Mouse (Mus musculus) thymus, postnatal 0 days (tissue): ENCODE data around the gene Tm4sf19. TPM values are rescaled to one million over a fixed set of nuclear protein-coding genes. Genes with fewer than 3 reads are reported as not detected.
"Not testable (repeated sequence)": the region's sequence is repeated elsewhere in the genome, so short reads cannot be mapped to it uniquely, and the experiment has no call there.

Experiments
- DNase-seq: peaks from one replicate; pipeline ENCODE4 v3.0.0-alpha.2; 2015; ENCODE audit warnings: low spot score
- polyA plus RNA-seq: library from polyadenylated mRNA; unstranded; fragments of >200 nt; fragmentation: Nextera tagmentation; extraction: Ambion mirVana; gene quantifications from 2 replicates; pipeline ENCODE4 v1.2.1, GENCODE M21; 2015

Tm4sf19 gene
- polyA plus RNA-seq, 1 experiment from 2014 or later, result not detected

- DNase-seq, result no peak
Measured at GRCm38 (mm10) chr16:32427506-32427905, 27.2 kb downstream of the Tm4sf19 start.

- peak; percentile 86 for DNase-seq
Measured at GRCm38 (mm10) chr16:32430474-32431046, 30.3 kb downstream of the Tm4sf19 start, which contains the start of gene Pcyt1a. Gene Pcyt1a (plus strand): TSS chr16:32430921.

DNA sequence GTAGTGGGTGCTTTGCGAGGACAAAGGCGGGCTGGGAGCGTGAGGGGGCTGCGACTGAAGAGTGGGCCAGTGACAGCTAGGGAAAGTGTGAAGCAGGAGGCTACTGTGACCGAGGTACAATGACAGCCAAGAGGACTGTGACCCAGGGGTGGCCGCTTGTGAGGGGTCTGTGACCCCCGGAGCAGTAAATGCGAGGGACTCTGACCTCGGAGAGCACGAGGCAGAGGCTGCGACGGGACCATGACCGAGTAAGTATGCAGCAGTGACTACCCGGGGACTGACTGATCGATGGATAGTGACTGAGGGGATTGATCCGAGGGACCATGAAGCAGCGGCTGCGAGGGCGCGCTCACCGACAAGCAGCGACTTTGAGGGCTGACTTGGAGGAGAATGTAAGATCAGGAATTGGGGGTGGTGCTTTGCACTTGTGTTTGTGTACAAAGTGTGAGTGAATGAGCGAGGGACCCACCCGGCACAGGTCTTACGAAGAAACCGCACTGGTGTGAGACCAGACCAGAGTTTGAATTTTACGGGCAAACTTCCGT lies 30.8 kb downstream of the Tm4sf19 start:
- DNase-seq, result peak; percentile 18

DNA sequence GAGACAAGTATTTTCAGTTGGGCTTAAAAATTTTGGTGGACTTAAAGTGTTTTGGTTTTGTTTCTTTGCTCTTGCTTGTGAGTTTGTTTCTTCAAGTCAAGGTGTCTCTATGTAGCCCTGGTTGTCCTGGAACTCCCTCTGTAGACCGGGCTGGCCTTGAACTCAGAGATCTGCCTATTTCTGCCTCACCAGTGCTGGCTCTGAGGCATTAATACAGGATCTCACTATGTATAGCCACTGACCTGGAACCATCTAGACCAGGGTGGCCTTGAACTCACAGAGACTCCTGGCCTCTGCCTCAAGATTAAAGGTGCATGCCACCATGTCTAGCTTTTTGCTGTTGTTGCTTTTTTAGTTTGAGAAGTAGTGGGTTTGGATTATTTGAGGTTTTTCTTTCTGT lies 31.6 kb downstream of the Tm4sf19 start:
- DNase-seq, result no peak

DNA sequence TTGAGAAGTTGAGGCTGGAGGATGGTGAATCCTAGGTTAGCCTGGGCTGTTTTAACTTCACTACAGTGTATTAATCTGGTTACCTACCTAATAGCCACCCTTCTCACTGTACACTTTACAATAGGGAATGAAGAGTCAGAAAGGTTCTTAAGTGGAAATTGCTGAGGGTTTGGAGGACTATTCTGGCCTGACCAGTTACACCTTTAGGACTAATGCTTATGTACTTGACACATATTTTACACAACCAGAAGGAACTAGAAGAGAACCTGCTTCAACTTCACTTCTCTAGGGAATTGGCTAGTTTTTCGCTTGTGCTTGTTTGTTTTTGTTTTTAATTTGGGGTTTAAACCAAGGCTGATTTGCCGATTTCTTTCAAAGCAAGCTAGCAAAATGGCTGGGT lies 32.8 kb downstream of the Tm4sf19 start:
- no peak for DNase-seq

DNA sequence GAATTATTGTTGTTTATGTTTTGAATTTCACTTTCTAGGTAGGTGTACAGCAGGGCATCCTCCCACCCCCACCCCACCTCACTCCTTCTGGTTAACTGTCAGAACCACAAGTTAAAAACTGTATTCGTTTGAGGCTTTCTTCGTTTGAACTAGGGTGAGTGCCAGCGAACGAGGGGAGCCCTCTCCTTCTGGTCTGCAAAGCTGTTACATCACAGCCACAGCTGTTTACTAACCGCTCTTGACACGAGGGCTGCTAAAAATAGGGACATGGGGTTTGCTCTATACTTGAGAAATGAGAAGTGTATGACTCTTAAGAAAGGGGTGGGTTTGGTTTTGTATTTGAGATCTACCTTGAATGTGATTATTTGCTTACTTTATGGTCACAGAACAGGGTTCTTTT lies 33.8 kb downstream of the Tm4sf19 start:
- peak; percentile 93 for DNase-seq

DNA sequence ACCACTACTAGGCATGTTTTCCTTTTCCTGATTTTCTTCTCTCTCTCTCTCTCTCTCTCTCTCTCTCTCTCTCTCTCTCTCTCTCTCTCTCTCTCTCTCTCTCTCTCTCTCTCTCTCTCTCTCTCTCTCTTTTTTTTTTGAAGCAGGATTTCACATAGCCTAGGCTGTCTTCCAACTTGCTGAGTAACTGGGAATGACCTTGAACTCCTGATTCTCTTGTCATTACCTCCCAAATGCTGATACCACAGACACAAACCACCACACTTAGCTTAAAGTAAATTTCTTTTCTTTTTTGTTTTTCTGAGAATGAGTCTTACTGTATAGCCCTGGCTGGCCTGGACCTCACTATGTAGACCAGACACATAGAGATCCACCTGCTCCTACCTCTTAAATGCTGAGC lies 34.4 kb downstream of the Tm4sf19 start:
- DNase-seq, result no peak

GRCm38 (mm10) chr16:32436657-32437056 lies 36.4 kb downstream of the Tm4sf19 start:
- no peak for DNase-seq

DNA sequence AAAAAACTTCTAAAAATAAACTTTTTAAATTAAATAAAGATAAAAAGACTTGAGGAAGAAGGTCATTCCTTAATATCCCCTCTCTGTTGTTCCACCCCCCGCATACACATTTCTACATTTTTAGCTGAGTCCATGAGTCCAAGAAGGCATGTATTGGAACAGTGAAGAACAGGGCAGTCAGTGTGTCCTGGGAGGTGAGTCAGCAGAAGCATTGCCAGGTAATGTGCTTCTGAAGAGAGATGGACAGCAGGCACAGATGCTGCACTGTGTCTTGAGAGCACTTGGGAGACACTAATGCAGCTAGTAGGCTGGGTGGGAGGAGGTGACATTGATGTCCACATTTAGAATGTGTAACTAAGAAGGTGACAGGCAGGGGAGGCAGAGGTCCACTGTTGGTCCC lies 37.0 kb downstream of the Tm4sf19 start:
- DNase-seq, result no peak

GRCm38 (mm10) chr16:32441432-32441831 lies 41.1 kb downstream of the Tm4sf19 start:
- DNase-seq, result no peak

- not testable (repeated sequence) for DNase-seq
Measured at GRCm38 (mm10) chr16:32444615-32445014, 44.3 kb downstream of the Tm4sf19 start.

GRCm38 (mm10) chr16:32445558-32445957 lies 45.3 kb downstream of the Tm4sf19 start:
- DNase-seq, result no peak

DNA sequence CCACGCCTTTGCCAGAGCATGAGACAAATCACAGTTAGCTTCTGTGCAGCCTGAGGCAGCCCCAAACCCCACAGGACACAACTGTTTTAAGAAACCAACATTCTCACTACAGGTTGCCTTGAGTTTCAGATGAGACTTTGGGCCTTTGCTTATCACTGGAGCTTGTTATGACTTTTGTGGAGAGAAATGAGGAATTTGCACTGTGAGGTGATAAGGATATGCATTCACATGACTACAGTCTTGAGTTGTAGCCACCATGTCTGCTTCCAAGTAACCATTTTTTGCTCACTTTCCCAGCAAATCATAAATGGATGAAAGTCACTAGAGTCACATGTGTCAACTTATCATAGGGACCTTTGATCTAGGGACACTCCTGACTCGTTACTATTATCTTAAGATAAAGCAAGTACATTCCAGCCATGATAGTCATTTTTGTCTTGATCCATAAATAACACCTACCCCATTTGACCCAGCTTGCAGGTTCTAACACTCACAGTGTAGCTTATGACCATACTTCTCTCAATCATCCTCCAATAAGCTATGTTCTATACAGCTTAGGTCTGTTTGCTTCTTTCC lies 46.3 kb downstream of the Tm4sf19 start:
- no peak for DNase-seq

GRCm38 (mm10) chr16:32449665-32450064 lies 49.4 kb downstream of the Tm4sf19 start:
- DNase-seq, result no peak

GRCm38 (mm10) chr16:32450133-32450532 lies 49.8 kb downstream of the Tm4sf19 start:
- DNase-seq, result no peak

DNA sequence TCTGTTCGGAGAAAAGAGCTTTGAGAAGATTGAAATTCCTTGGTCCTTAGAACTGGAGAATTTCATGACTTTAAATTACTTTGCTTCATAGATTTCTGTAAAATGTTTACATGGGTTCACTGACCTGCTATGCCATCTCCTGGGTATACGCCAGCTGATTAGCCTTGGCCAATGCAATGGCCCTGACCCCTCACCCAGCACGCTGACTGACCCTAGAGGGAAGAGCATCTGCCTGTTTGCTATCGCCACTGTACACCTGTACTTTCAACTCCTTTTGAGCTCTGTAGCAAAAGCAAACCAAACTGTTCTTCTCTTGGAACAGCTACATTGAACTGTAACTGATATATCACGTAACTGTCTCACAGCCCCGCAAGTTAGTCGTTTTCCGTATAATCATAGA lies 52.8 kb downstream of the Tm4sf19 start:
- no peak for DNase-seq

DNA sequence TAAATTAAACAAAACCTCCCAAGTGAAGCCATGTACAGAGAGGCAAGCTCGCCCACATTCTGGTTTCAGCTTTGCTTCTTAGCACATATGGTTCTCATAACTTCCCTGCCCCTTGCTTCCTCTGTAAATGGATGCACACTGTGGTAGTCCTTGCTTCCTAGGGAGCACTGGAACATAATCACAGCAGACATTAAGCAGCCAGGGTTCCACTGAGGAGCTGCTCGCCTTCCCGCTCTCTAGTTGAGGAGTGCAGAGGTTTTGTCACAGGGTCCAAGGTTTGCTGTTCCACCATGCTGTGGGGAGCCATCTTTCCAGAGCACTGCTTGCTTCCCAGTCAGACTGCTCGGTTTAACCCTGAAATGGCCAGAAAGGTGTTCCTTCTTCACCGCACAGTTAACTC lies 54.3 kb downstream of the Tm4sf19 start:
- no peak for DNase-seq

DNA sequence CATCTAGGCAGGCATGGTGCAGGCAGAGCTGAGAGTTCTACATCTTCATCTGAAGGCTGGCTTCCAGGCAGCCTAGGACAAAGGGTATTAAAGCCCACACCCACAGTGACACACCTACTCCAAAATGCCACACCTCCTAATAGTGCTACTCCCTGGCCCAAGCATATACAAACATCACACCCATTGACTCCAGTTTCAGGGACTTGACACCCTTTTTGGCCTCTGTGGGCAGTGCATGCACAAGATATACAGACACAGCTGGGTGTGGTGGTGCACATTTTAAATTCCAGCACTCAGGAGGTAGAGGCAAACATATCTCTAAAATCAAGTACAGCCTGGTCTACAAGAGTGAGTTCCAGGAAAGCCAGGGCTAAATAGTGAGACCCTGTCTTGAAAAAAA lies 55.8 kb downstream of the Tm4sf19 start:
- DNase-seq, result no peak

- DNase-seq, result no peak
Measured at GRCm38 (mm10) chr16:32456761-32457160, 56.5 kb downstream of the Tm4sf19 start.
